Mouse (Mus musculus): Measurements from ENCODE around the gene Mid1. TPM values are rescaled to one million over a fixed set of nuclear protein-coding genes. Genes with fewer than 3 reads are reported as not detected.

Gene Mid1
- total RNA-seq, 1 experiment = 201 TPM

GRCm38 (mm10) chrX:169794421-169794820 is 109.4 kb downstream of the Mid1 start:
- no peak for TF ChIP-seq HCFC1 (IDR thresholded peaks at IDR 0.05; ENCODE audit: borderline replicate concordance, insufficient read depth, low read length)
- TF ChIP-seq CHD2 (IDR thresholded peaks at IDR 0.05; ENCODE audit: low read depth, low read length) = no peak
- no peak for TF ChIP-seq ZC3H11A (IDR thresholded peaks at IDR 0.05; ENCODE audit: borderline replicate concordance, low read depth, low read length)
- no peak for TF ChIP-seq MAFK (IDR thresholded peaks at IDR 0.05; ENCODE audit: insufficient read depth, low read depth, low read length)
- no peak for TF ChIP-seq ZNF384 (IDR thresholded peaks at IDR 0.05; ENCODE audit: low read depth, low read length)
- Histone ChIP-seq H3K4me1 (ENCODE audit: control insufficient read depth in 2 of 2, insufficient read depth in 2 of 2, low read length in 2 of 2, poor library complexity in 1 of 2) (no peaks in the 10 kb centered on the region; a peak in 1 of 4 replicates), H3K4me3 (ENCODE audit: insufficient read depth in 1 of 2, low read depth in 1 of 2, low read length in 2 of 2, poor library complexity in 1 of 2, severe bottlenecking in 1 of 2) (no peak overlapping the region), H3K27ac (ENCODE audit: insufficient read depth, low read depth, low read length, poor library complexity, severe bottlenecking) (no peak overlapping the region), H3K36me3 (ENCODE audit: control insufficient read depth, insufficient read depth, low read length, poor library complexity, severe bottlenecking) (no peaks in the 10 kb centered on the region), H3K9me3 (ENCODE audit: control insufficient read depth, insufficient read depth, low read depth, low read length) (no peaks in the 10 kb centered on the region), H3K9ac (ENCODE audit: insufficient read depth, low read depth, low read length, poor library complexity, severe bottlenecking) (no peak overlapping the region)
- in situ Hi-C loops (cut with MboI; ENCODE audit: low sequenced_read_pairs in 2 of 2, unreplicated experiment in 2 of 2) = no loop called here
- no peak for DNase-seq (ENCODE audit: low read depth, low spot score)

- DNase-seq (ENCODE audit: low read depth, low spot score) = no peak
- in situ Hi-C loops (cut with MboI; ENCODE audit: low sequenced_read_pairs in 2 of 2, unreplicated experiment in 2 of 2) = no loop called here
- H3K4me1 ChIP-seq (ENCODE audit: control insufficient read depth in 2 of 2, insufficient read depth in 2 of 2, low read length in 2 of 2, poor library complexity in 1 of 2) = no peaks in the 10 kb centered on the region; a peak in 1 of 4 replicates
- H3K4me3 ChIP-seq (ENCODE audit: insufficient read depth in 1 of 2, low read depth in 1 of 2, low read length in 2 of 2, poor library complexity in 1 of 2, severe bottlenecking in 1 of 2) = no peak overlapping the region
- H3K9me3 ChIP-seq (ENCODE audit: control insufficient read depth, insufficient read depth, low read depth, low read length) = no peaks in the 10 kb centered on the region
- no peak for TF ChIP-seq HCFC1 (IDR thresholded peaks at IDR 0.05; ENCODE audit: borderline replicate concordance, insufficient read depth, low read length)
- TF ChIP-seq MAFK (IDR thresholded peaks at IDR 0.05; ENCODE audit: insufficient read depth, low read depth, low read length) = no peak
- TF ChIP-seq CHD2 (IDR thresholded peaks at IDR 0.05; ENCODE audit: low read depth, low read length) = no peak
- TF ChIP-seq ZNF384 (IDR thresholded peaks at IDR 0.05; ENCODE audit: low read depth, low read length) = no peak
- no peak for TF ChIP-seq ZC3H11A (IDR thresholded peaks at IDR 0.05; ENCODE audit: borderline replicate concordance, low read depth, low read length)
- H3K27ac ChIP-seq (ENCODE audit: insufficient read depth, low read depth, low read length, poor library complexity, severe bottlenecking) = no peak overlapping the region
- no peaks in the 10 kb centered on the region for H3K36me3 ChIP-seq (ENCODE audit: control insufficient read depth, insufficient read depth, low read length, poor library complexity, severe bottlenecking)
- H3K9ac ChIP-seq (ENCODE audit: insufficient read depth, low read depth, low read length, poor library complexity, severe bottlenecking) = no peak overlapping the region
Observed at GRCm38 (mm10) chrX:169794831-169795311, 109.9 kb downstream of the Mid1 start.

- DNase-seq (ENCODE audit: low read depth, low spot score) = no peak
- no peaks in the 10 kb centered on the region for H3K4me1 ChIP-seq (ENCODE audit: control insufficient read depth in 2 of 2, insufficient read depth in 2 of 2, low read length in 2 of 2, poor library complexity in 1 of 2)
- in situ Hi-C loops (cut with MboI; ENCODE audit: low sequenced_read_pairs in 2 of 2, unreplicated experiment in 2 of 2) = no loop called here
- H3K27ac ChIP-seq (ENCODE audit: insufficient read depth, low read depth, low read length, poor library complexity, severe bottlenecking) = no peak overlapping the region
- H3K9me3 ChIP-seq (ENCODE audit: control insufficient read depth, insufficient read depth, low read depth, low read length) = no peaks in the 10 kb centered on the region
- no peak overlapping the region for H3K4me3 ChIP-seq (ENCODE audit: insufficient read depth in 1 of 2, low read depth in 1 of 2, low read length in 2 of 2, poor library complexity in 1 of 2, severe bottlenecking in 1 of 2)
- TF ChIP-seq MAFK (IDR thresholded peaks at IDR 0.05; ENCODE audit: insufficient read depth, low read depth, low read length) (no peak), ZNF384 (IDR thresholded peaks at IDR 0.05; ENCODE audit: low read depth, low read length) (no peak), HCFC1 (IDR thresholded peaks at IDR 0.05; ENCODE audit: borderline replicate concordance, insufficient read depth, low read length) (no peak), CHD2 (IDR thresholded peaks at IDR 0.05; ENCODE audit: low read depth, low read length) (no peak), ZC3H11A (IDR thresholded peaks at IDR 0.05; ENCODE audit: borderline replicate concordance, low read depth, low read length) (no peak)
- H3K9ac ChIP-seq (ENCODE audit: insufficient read depth, low read depth, low read length, poor library complexity, severe bottlenecking) = no peak overlapping the region
- no peaks in the 10 kb centered on the region for H3K36me3 ChIP-seq (ENCODE audit: control insufficient read depth, insufficient read depth, low read length, poor library complexity, severe bottlenecking)
Observed at GRCm38 (mm10) chrX:169797148-169797547, 112.1 kb downstream of the Mid1 start.

GRCm38 (mm10) chrX:169798987-169799680 is 114.1 kb downstream of the Mid1 start:
- Histone ChIP-seq H3K9ac (ENCODE audit: insufficient read depth, low read depth, low read length, poor library complexity, severe bottlenecking) (no peak overlapping the region), H3K4me1 (ENCODE audit: control insufficient read depth in 2 of 2, insufficient read depth in 2 of 2, low read length in 2 of 2, poor library complexity in 1 of 2) (no peaks in the 10 kb centered on the region), H3K9me3 (ENCODE audit: control insufficient read depth, insufficient read depth, low read depth, low read length) (no peaks in the 10 kb centered on the region), H3K4me3 (ENCODE audit: insufficient read depth in 1 of 2, low read depth in 1 of 2, low read length in 2 of 2, poor library complexity in 1 of 2, severe bottlenecking in 1 of 2) (no peak overlapping the region), H3K36me3 (ENCODE audit: control insufficient read depth, insufficient read depth, low read length, poor library complexity, severe bottlenecking) (no peaks in the 10 kb centered on the region), H3K27ac (ENCODE audit: insufficient read depth, low read depth, low read length, poor library complexity, severe bottlenecking) (no peak overlapping the region)
- DNase-seq (ENCODE audit: low read depth, low spot score) = no peak
- in situ Hi-C loops (cut with MboI; ENCODE audit: low sequenced_read_pairs in 2 of 2, unreplicated experiment in 2 of 2) = no loop called here
- TF ChIP-seq MAFK (IDR thresholded peaks at IDR 0.05; ENCODE audit: insufficient read depth, low read depth, low read length) = no peak
- peak; percentile 11; the same call in 1 of the 2 replicates for TF ChIP-seq ZC3H11A (IDR thresholded peaks at IDR 0.05; ENCODE audit: borderline replicate concordance, low read depth, low read length)
